Mouse (Mus musculus): ENCODE data around the gene Pard6b. TPM values are rescaled to one million over a fixed set of nuclear protein-coding genes. Genes with fewer than 3 reads are reported as not detected.
A peak's percentile ranks its signal among the peaks of the same experiment; 100 is the strongest.

Gene Pard6b
- polyA plus RNA-seq, 1 experiment from 2014 or later, result 2.9 TPM

GRCm38 (mm10) chr2:168083593-168083992 lies 2.8 kb downstream of the Pard6b start:
- Histone ChIP-seq H3K9me3 (ENCODE audit: control insufficient read depth, low read length) (no peaks in the 10 kb centered on the region), H3K27me3 (replicated peaks; ENCODE audit: control insufficient read depth, insufficient read depth, low read length) (peaks cover 25% of the 10 kb centered on the region), H3K4me1 (ENCODE audit: control insufficient read depth, insufficient read depth, low read length) (peaks cover 5% of the 10 kb centered on the region), H3K36me3 (ENCODE audit: control insufficient read depth, insufficient read depth, low read length) (no peaks in the 10 kb centered on the region), H3K27ac (replicated peaks; ENCODE audit: low read depth, low read length) (no peak overlapping the region), H3K4me3 (ENCODE audit: low read depth, low read length) (no peak overlapping the region), H3K4me2 (ENCODE audit: low read depth, low read length) (no peak overlapping the region), H3K9ac (ENCODE audit: low read depth, low read length) (no peak overlapping the region)
- ATAC-seq (ENCODE audit: low read depth), result no peak
- 62% methylated on average over 2 of the region's 2 CpGs for WGBS
- no peak for DNase-seq (ENCODE audit: low spot score)

- Histone ChIP-seq H3K27ac (replicated peaks; ENCODE audit: low read depth, low read length) (no peak overlapping the region), H3K4me1 (ENCODE audit: control insufficient read depth, insufficient read depth, low read length) (peaks cover 5% of the 10 kb centered on the region), H3K9me3 (ENCODE audit: control insufficient read depth, low read length) (no peaks in the 10 kb centered on the region), H3K27me3 (replicated peaks; ENCODE audit: control insufficient read depth, insufficient read depth, low read length) (peaks cover 25% of the 10 kb centered on the region), H3K4me3 (ENCODE audit: low read depth, low read length) (no peak overlapping the region), H3K4me2 (ENCODE audit: low read depth, low read length) (no peak overlapping the region), H3K36me3 (ENCODE audit: control insufficient read depth, insufficient read depth, low read length) (no peaks in the 10 kb centered on the region), H3K9ac (ENCODE audit: low read depth, low read length) (no peak overlapping the region)
- DNase-seq (ENCODE audit: low spot score) (no peak), ATAC-seq (ENCODE audit: low read depth) (no peak)
- WGBS, result 87% methylated on average over 7 of the region's 7 CpGs
Measured at GRCm38 (mm10) chr2:168084228-168084627, 3.4 kb downstream of the Pard6b start.

- H3K9me3 ChIP-seq (ENCODE audit: control insufficient read depth, low read length), result no peaks in the 10 kb centered on the region
- DNase-seq (ENCODE audit: low spot score), result no peak
- H3K36me3 ChIP-seq (ENCODE audit: control insufficient read depth, insufficient read depth, low read length), result no peaks in the 10 kb centered on the region
- no peak overlapping the region for H3K27ac ChIP-seq (replicated peaks; ENCODE audit: low read depth, low read length)
- no peak for ATAC-seq (ENCODE audit: low read depth)
- no peak overlapping the region for H3K9ac ChIP-seq (ENCODE audit: low read depth, low read length)
- H3K4me3 ChIP-seq (ENCODE audit: low read depth, low read length), result no peak overlapping the region
- no peak overlapping the region for H3K4me2 ChIP-seq (ENCODE audit: low read depth, low read length)
- 60% methylated on average over 10 of the region's 10 CpGs for WGBS
- H3K4me1 ChIP-seq (ENCODE audit: control insufficient read depth, insufficient read depth, low read length), result peaks cover 5% of the 10 kb centered on the region; the same call in 1 of the 2 replicates
- H3K27me3 ChIP-seq (replicated peaks; ENCODE audit: control insufficient read depth, insufficient read depth, low read length), result peaks cover 25% of the 10 kb centered on the region
Measured at GRCm38 (mm10) chr2:168085621-168086265, 4.9 kb downstream of the Pard6b start.

GRCm38 (mm10) chr2:168086318-168086717 lies 5.5 kb downstream of the Pard6b start:
- no peak overlapping the region for H3K4me3 ChIP-seq (ENCODE audit: low read depth, low read length)
- no peak for DNase-seq (ENCODE audit: low spot score)
- H3K36me3 ChIP-seq (ENCODE audit: control insufficient read depth, insufficient read depth, low read length), result no peaks in the 10 kb centered on the region
- ATAC-seq (ENCODE audit: low read depth), result no peak
- H3K27ac ChIP-seq (replicated peaks; ENCODE audit: low read depth, low read length), result no peak overlapping the region
- WGBS, result 60% methylated on average over 6 of the region's 6 CpGs
- H3K27me3 ChIP-seq (replicated peaks; ENCODE audit: control insufficient read depth, insufficient read depth, low read length), result peaks cover 22% of the 10 kb centered on the region
- H3K4me2 ChIP-seq (ENCODE audit: low read depth, low read length), result no peak overlapping the region
- H3K4me1 ChIP-seq (ENCODE audit: control insufficient read depth, insufficient read depth, low read length), result peaks cover 5% of the 10 kb centered on the region; the same call in 1 of the 2 replicates
- no peak overlapping the region for H3K9ac ChIP-seq (ENCODE audit: low read depth, low read length)
- H3K9me3 ChIP-seq (ENCODE audit: control insufficient read depth, low read length), result no peaks in the 10 kb centered on the region

- Histone ChIP-seq H3K36me3 (ENCODE audit: control insufficient read depth, insufficient read depth, low read length) (no peaks in the 10 kb centered on the region), H3K9ac (ENCODE audit: low read depth, low read length) (no peak overlapping the region), H3K4me3 (ENCODE audit: low read depth, low read length) (no peak overlapping the region), H3K27ac (replicated peaks; ENCODE audit: low read depth, low read length) (no peak overlapping the region), H3K27me3 (replicated peaks; ENCODE audit: control insufficient read depth, insufficient read depth, low read length) (peaks cover 17% of the 10 kb centered on the region), H3K4me1 (ENCODE audit: control insufficient read depth, insufficient read depth, low read length) (peaks cover under 1% of the 10 kb centered on the region; the same call in 1 of the 2 replicates), H3K9me3 (ENCODE audit: control insufficient read depth, low read length) (no peaks in the 10 kb centered on the region), H3K4me2 (ENCODE audit: low read depth, low read length) (no peak overlapping the region)
- WGBS, result 75% methylated on average over 9 of the region's 9 CpGs
- ATAC-seq (ENCODE audit: low read depth), result no peak
- no peak for DNase-seq (ENCODE audit: low spot score)
Measured at GRCm38 (mm10) chr2:168086839-168087238, 6.0 kb downstream of the Pard6b start.

GRCm38 (mm10) chr2:168091560-168091959 lies 10.8 kb downstream of the Pard6b start:
- Histone ChIP-seq H3K9me3 (ENCODE audit: control insufficient read depth, low read length) (no peaks in the 10 kb centered on the region), H3K4me2 (ENCODE audit: low read depth, low read length) (no peak overlapping the region), H3K4me3 (ENCODE audit: low read depth, low read length) (no peak overlapping the region), H3K36me3 (ENCODE audit: control insufficient read depth, insufficient read depth, low read length) (no peaks in the 10 kb centered on the region), H3K27ac (replicated peaks; ENCODE audit: low read depth, low read length) (no peak overlapping the region), H3K4me1 (ENCODE audit: control insufficient read depth, insufficient read depth, low read length) (no peaks in the 10 kb centered on the region), H3K9ac (ENCODE audit: low read depth, low read length) (no peak overlapping the region), H3K27me3 (replicated peaks; ENCODE audit: control insufficient read depth, insufficient read depth, low read length) (no peaks in the 10 kb centered on the region)
- DNase-seq (ENCODE audit: low spot score), result no peak
- 86% methylated on average over 11 of the region's 11 CpGs for WGBS
- no peak for ATAC-seq (ENCODE audit: low read depth)

GRCm38 (mm10) chr2:168093077-168093476 lies 12.3 kb downstream of the Pard6b start:
- no peak overlapping the region for H3K27ac ChIP-seq (replicated peaks; ENCODE audit: low read depth, low read length)
- WGBS, result 90% methylated on average over 4 of the region's 4 CpGs
- no peaks in the 10 kb centered on the region for H3K4me1 ChIP-seq (ENCODE audit: control insufficient read depth, insufficient read depth, low read length)
- no peak overlapping the region for H3K4me3 ChIP-seq (ENCODE audit: low read depth, low read length)
- no peak overlapping the region for H3K9ac ChIP-seq (ENCODE audit: low read depth, low read length)
- no peak overlapping the region for H3K4me2 ChIP-seq (ENCODE audit: low read depth, low read length)
- no peak for ATAC-seq (ENCODE audit: low read depth)
- H3K36me3 ChIP-seq (ENCODE audit: control insufficient read depth, insufficient read depth, low read length), result no peaks in the 10 kb centered on the region
- no peaks in the 10 kb centered on the region for H3K9me3 ChIP-seq (ENCODE audit: control insufficient read depth, low read length)
- no peaks in the 10 kb centered on the region for H3K27me3 ChIP-seq (replicated peaks; ENCODE audit: control insufficient read depth, insufficient read depth, low read length)
- no peak for DNase-seq (ENCODE audit: low spot score)

GRCm38 (mm10) chr2:168095077-168095476 lies 14.3 kb downstream of the Pard6b start:
- ATAC-seq (ENCODE audit: low read depth), result peak; percentile 53; the same call in 1 of the 2 replicates
- Histone ChIP-seq H3K4me3 (ENCODE audit: low read depth, low read length) (no peak overlapping the region), H3K9me3 (ENCODE audit: control insufficient read depth, low read length) (no peaks in the 10 kb centered on the region), H3K4me2 (ENCODE audit: low read depth, low read length) (no peak overlapping the region), H3K27ac (replicated peaks; ENCODE audit: low read depth, low read length) (peak overlapping the region; percentile 40; the same call in 1 of the 2 replicates), H3K9ac (ENCODE audit: low read depth, low read length) (no peak overlapping the region), H3K36me3 (ENCODE audit: control insufficient read depth, insufficient read depth, low read length) (no peaks in the 10 kb centered on the region), H3K4me1 (ENCODE audit: control insufficient read depth, insufficient read depth, low read length) (no peaks in the 10 kb centered on the region), H3K27me3 (replicated peaks; ENCODE audit: control insufficient read depth, insufficient read depth, low read length) (no peaks in the 10 kb centered on the region)
- 57% methylated on average over 8 of the region's 8 CpGs for WGBS
- no peak for DNase-seq (ENCODE audit: low spot score)

- H3K27me3 ChIP-seq (replicated peaks; ENCODE audit: control insufficient read depth, insufficient read depth, low read length), result no peaks in the 10 kb centered on the region
- WGBS, result 71% methylated on average over 3 of the region's 3 CpGs
- no peak overlapping the region for H3K4me3 ChIP-seq (ENCODE audit: low read depth, low read length)
- H3K27ac ChIP-seq (replicated peaks; ENCODE audit: low read depth, low read length), result no peak overlapping the region
- H3K4me1 ChIP-seq (ENCODE audit: control insufficient read depth, insufficient read depth, low read length), result no peaks in the 10 kb centered on the region
- no peak for ATAC-seq (ENCODE audit: low read depth)
- no peaks in the 10 kb centered on the region for H3K9me3 ChIP-seq (ENCODE audit: control insufficient read depth, low read length)
- no peak overlapping the region for H3K4me2 ChIP-seq (ENCODE audit: low read depth, low read length)
- H3K9ac ChIP-seq (ENCODE audit: low read depth, low read length), result no peak overlapping the region
- no peak for DNase-seq (ENCODE audit: low spot score)
- no peaks in the 10 kb centered on the region for H3K36me3 ChIP-seq (ENCODE audit: control insufficient read depth, insufficient read depth, low read length)
Measured at GRCm38 (mm10) chr2:168096487-168096886, 15.7 kb downstream of the Pard6b start.

Measured in embryonic facial prominence, embryonic 14.5 days (tissue).